Mouse (Mus musculus) midbrain, embryonic 14.5 days (tissue): ENCODE results near the gene Csk. TPM values are rescaled to one million over a fixed set of nuclear protein-coding genes. Genes with fewer than 3 reads are reported as not detected.
A peak's percentile ranks its signal among the peaks of the same experiment; 100 is the strongest.

ENCODE experiments used
- ATAC-seq: fragments of 200-750 bp; cut with Nextera tagmentation; 2 replicates; pipeline ENCODE4 v1.8.0; 2017; ENCODE audit warnings: moderate number of reproducible peaks, moderate library complexity; ENCODE audit not compliant: low FRiP score, low TSS enrichment
- DNase-seq: peaks from one replicate; pipeline ENCODE4 v3.0.0-alpha.2; 2015
- H3K27ac ChIP-seq: fragments of 300-500 bp; sonication (generic); replicated peaks from 2 replicates; pipeline ENCODE4 v1.5.1; 2014; ENCODE audit warnings: mild to moderate bottlenecking, low read depth, low read length, moderate library complexity
- H3K27me3 ChIP-seq: fragments of 300-500 bp; sonication (generic); 2 replicates; pipeline ENCODE4 v1.6.1; 2014; ENCODE audit warnings: low read length, control low read depth, mixed read lengths; ENCODE audit not compliant: control insufficient read depth, insufficient read depth
- H3K36me3 ChIP-seq: fragments of 300-500 bp; sonication (generic); 2 replicates; pipeline ENCODE4 v1.6.1; 2014; ENCODE audit warnings: low read length, control low read depth; ENCODE audit not compliant: control insufficient read depth, insufficient read depth
- H3K4me1 ChIP-seq: fragments of 300-500 bp; sonication (generic); 2 replicates; pipeline ENCODE4 v1.6.1; 2014; ENCODE audit warnings: mild to moderate bottlenecking, antibody characterized with exemption, low read length, control low read depth; ENCODE audit not compliant: control insufficient read depth, insufficient read depth
- H3K4me2 ChIP-seq: fragments of 300-500 bp; sonication (generic); 2 replicates; pipeline ENCODE4 v1.6.1; 2014; ENCODE audit warnings: mild to moderate bottlenecking, low read length, moderate library complexity
- H3K4me3 ChIP-seq: fragments of 300-500 bp; sonication (generic); replicated peaks from 2 replicates; pipeline ENCODE4 v1.5.1; 2014; ENCODE audit warnings: low read depth, low read length
- H3K9ac ChIP-seq: fragments of 300-500 bp; sonication (generic); replicated peaks from 2 replicates; pipeline ENCODE4 v1.6.1; 2014; ENCODE audit warnings: mild to moderate bottlenecking, low read length, moderate library complexity
- H3K9me3 ChIP-seq: fragments of 300-500 bp; sonication (generic); 2 replicates; pipeline ENCODE4 v1.6.1; 2016; ENCODE audit warnings: low read length, control low read depth, mixed read lengths; ENCODE audit not compliant: control insufficient read depth
- WGBS: fragments of 180-500 bp; shearing (Covaris S2); extraction: QIAGEN DNeasy Blood & Tissue Kit; methylation state at CpG from one replicate; pipeline ENCODE4 v1.1.7; 2014; 5-methylcytosine and 5-hydroxymethylcytosine counted together
- polyA plus RNA-seq: library from polyadenylated mRNA; unstranded; fragments of >200 nt; fragmentation: Nextera tagmentation; extraction: Ambion mirVana; gene quantifications from 2 replicates; pipeline ENCODE4 v1.2.1, GENCODE M21; 2014

Gene Csk
- 40.0 and 41.9 TPM in 2 replicates for polyA plus RNA-seq

DNA sequence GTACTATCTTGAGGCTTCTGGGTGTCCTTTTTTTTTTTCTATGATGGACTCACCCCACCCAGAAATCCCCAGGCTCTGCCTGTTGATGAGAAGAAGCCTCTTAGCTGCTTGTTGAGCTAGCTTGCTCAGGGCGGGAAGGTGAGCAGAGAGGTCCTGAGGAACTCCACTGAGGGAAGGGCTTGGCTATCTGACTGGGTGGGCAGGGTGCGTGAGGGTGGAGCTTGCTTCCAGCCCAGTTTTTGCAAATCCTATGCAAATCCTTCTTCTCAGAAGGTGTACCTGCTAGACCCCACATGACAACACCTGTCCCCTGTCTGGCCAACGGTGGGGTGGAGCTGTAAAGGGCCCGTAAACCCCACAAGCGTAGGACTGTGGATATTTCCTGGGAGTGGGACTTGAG, at the start of gene Csk:
TSS of gene Csk (minus strand) at position 349 of the 400 bp plus-strand sequence.
- no peak within 1 kb of the TSS for H3K9ac ChIP-seq
- 41% methylated on average over 5 of the region's 5 CpGs for whole genome bisulfite sequencing

DNA sequence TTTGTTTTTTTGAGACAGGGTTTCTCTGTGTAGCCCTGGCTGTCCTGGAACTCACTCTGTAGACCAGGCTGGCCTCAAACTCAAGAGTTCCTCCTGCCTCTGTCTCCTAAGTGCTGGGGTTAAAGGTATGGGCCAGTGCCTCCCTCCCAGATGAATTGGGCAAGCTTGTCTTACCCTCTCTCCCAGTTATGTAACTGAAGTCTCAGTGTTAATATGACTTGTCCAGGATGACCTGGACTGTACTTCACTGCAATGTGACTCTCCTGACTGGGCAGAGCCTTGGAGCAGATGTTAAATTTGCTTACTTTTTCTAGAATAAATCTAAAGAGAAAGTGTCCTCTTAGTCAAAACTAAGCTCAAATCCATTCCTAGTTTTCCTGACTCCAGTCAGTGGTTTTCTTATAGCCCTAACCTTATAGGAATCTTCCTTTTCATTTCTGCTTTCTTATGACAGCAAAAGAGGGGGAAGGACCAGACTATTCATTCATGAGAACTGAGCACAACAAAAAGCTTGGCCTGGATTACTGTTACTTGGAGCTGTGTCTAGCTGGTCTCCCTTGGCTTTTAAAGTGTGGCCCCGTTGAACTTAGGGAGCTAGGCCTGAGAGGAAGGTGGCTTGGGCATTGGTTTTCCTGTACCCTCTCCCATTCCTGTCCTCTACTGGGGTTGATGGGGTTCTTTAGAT, 45.2 kb upstream of the Csk start:
- no peak for ATAC-seq
- Histone ChIP-seq H3K36me3 (no peaks in the 10 kb centered on the region), H3K4me3 (no peak overlapping the region), H3K9me3 (no peaks in the 10 kb centered on the region), H3K27ac (no peak overlapping the region), H3K27me3 (peaks cover 17% of the 10 kb centered on the region), H3K4me2 (no peak overlapping the region), H3K4me1 (peaks cover 8% of the 10 kb centered on the region; the same call in 1 of the 2 replicates), H3K9ac (no peak overlapping the region)
- WGBS = 72% methylated on average over 1 of the region's 1 CpGs
- peak; percentile 62 for DNase-seq

More for the DNA sequence above, at the start of gene Csk:
- Histone ChIP-seq H3K4me1 (peaks cover 5% of the 10 kb centered on the region; the same call in 1 of the 2 replicates), H3K9me3 (no peaks in the 10 kb centered on the region), H3K4me3 (no peak within 1 kb of the TSS), H3K4me2 (no peak within 1 kb of the TSS), H3K36me3 (no peaks in the 10 kb centered on the region), H3K27ac (no peak within 1 kb of the TSS), H3K27me3 (0 out of 2 replicates have a peak, but pooled peaks cover 5% of the 10 kb centered on the region)
- ATAC-seq (no peak), DNase-seq (no peak)

DNA sequence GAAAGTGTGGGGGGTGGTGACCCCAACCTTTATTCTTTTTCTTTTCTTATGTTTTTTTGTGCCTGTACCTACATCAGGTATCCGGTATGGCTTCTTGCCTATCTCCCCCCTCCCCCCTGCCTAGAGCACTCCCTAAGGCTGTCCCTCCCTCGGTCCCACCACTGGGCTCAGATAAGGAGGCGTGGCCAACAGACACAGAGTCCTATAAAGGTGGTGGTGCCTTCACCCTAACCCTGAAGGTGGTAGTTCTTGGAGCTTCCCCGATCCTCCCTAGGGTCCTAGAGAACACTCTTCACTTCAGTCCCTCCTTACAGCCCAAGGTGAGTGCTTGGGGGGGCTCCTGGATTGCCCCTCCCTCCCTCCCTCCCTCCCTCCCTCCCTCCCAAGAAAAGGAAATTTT, 43.9 kb upstream of the Csk start:
- Histone ChIP-seq H3K4me1 (peaks cover 8% of the 10 kb centered on the region; the same call in 1 of the 2 replicates), H3K4me3 (no peak overlapping the region), H3K27me3 (peaks cover 17% of the 10 kb centered on the region), H3K27ac (no peak overlapping the region), H3K36me3 (no peaks in the 10 kb centered on the region), H3K4me2 (no peak overlapping the region), H3K9ac (no peak overlapping the region), H3K9me3 (no peaks in the 10 kb centered on the region)
- no peak for DNase-seq
- 19% methylated on average over 4 of the region's 4 CpGs for WGBS
- ATAC-seq = no peak

DNA sequence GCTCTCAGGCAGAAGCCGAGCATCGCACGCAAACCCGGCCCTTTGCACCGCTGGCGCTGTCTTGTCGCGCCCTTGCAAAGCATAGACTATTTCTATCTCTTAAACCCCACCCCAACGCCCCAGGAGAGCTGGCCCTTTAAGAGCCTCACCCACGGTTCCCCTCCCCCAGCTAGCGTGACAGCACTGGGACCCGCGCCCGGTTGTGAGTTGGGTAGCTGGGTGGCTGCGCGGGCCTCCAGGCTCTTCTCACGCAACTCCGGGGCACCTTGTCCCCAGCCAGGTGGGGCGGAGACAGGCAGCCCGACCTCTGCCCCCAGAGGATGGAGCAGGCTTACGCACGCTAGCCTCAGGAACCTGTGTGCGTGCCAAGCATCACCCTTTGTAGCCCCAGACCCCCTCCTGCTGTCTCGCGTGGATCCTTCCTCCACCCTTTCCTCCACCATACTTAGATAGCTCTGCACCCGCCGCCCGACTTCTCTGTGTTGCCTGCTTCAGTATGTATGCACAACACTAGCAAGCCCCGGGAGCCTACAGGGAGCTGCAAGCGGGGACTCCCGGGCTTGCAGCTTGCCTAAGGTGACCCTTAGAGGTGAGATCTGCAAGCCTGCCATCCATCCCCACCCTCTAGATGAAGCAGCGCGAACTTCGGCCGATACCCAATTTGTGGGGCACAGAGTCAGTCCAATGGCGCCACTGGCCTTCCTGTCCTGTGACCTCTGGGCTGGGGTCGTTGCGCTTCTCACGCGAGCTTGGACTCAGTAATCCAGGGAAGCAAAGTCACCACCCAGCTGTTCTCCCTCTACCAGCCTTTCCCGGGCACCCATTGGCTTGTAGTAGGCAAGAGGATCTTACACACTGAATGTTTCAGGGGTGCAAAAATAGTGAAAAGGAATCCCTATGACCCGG, 43.2 kb upstream of the Csk start:
- peaks cover 17% of the 10 kb centered on the region for H3K27me3 ChIP-seq
- H3K27ac ChIP-seq = peak overlapping the region; percentile 60; the same call in 1 of the 2 replicates
- peak overlapping the region; percentile 86 for H3K4me2 ChIP-seq
- no peaks in the 10 kb centered on the region for H3K36me3 ChIP-seq
- DNase-seq (peak; percentile 77), ATAC-seq (peak; percentile 34; the same call in 1 of the 2 replicates)
- H3K4me3 ChIP-seq = peak overlapping the region; percentile 45
- peak overlapping the region; percentile 58 for H3K9ac ChIP-seq
- H3K4me1 ChIP-seq = peaks cover 8% of the 10 kb centered on the region; the same call in 1 of the 2 replicates
- WGBS = under 1% methylated on average over 42 of the region's 42 CpGs
- H3K9me3 ChIP-seq = no peaks in the 10 kb centered on the region

DNA sequence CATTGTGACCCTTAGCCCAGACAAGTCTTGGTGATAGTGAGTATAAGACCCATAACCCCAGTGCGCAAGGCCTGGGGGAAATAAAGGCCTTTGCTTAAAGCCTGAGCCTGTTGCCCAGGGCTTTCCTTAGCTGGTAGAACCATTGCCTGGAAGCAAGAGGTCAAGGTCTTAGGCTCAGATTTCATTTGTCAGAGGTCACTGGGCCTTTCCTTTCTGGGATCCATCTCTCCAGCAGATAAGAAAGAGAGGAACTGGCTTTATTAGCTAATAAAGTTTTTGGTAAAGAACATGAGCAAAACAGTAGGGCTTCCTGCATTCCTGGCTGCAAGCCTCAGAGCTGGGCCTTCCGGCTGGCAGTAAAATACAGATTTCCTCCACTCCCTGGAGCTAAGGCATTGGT, 40.7 kb upstream of the Csk start:
- H3K27ac ChIP-seq = no peak overlapping the region
- DNase-seq (no peak), ATAC-seq (no peak)
- H3K27me3 ChIP-seq = peaks cover 17% of the 10 kb centered on the region
- no peak overlapping the region for H3K4me2 ChIP-seq
- peaks cover 8% of the 10 kb centered on the region; the same call in 1 of the 2 replicates for H3K4me1 ChIP-seq
- no peaks in the 10 kb centered on the region for H3K36me3 ChIP-seq
- WGBS = 96% methylated on average over 2 of the region's 2 CpGs
- H3K9ac ChIP-seq = no peak overlapping the region
- H3K9me3 ChIP-seq = no peaks in the 10 kb centered on the region
- no peak overlapping the region for H3K4me3 ChIP-seq

DNA sequence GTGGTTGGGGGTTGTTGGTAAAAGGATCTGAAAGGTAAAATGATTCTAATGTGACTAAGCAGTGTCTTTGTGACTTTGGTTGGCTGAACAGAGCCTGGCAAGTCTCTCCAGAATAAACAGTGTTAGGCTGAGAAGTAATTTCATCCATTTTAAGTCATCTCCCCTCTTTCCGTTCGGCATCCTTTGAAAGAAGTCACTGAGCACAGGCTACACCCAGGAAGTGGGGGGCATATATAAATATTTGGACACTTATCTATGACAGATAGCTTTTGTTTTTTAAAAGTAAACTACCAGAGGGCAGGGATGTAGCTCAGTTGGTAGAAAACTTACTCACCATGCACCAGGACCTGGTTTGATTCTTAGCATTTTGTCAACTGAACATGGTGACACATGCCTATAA, 35.2 kb upstream of the Csk start:
- no peak overlapping the region for H3K4me3 ChIP-seq
- no peak overlapping the region for H3K4me2 ChIP-seq
- DNase-seq = no peak
- H3K36me3 ChIP-seq = no peaks in the 10 kb centered on the region
- H3K27me3 ChIP-seq = no peaks in the 10 kb centered on the region
- no peak overlapping the region for H3K27ac ChIP-seq
- 89% methylated on average over 2 of the region's 2 CpGs for WGBS
- ATAC-seq = no peak
- no peaks in the 10 kb centered on the region for H3K4me1 ChIP-seq
- H3K9ac ChIP-seq = no peak overlapping the region
- no peaks in the 10 kb centered on the region for H3K9me3 ChIP-seq

DNA sequence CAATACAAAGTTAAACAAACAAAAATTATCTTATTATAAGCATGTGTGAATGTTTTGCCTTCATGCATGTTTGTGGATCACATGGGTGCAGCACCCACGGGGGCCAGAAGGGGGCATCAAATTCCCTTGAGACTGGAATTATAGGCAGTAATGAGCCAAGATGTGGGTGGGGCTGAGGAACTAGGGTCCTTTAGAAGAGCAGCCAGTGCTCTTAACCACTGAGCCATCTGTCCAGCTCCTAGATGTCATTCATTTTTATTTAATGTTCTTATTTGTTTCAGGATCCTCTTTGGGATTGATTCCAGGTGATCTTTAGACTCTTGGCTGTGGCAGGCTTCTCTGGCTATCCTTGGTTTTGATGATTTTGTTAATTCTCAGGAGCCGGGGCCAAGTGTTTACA, 34.7 kb upstream of the Csk start:
- Histone ChIP-seq H3K27ac (no peak overlapping the region), H3K4me1 (no peaks in the 10 kb centered on the region), H3K4me3 (no peak overlapping the region), H3K9ac (no peak overlapping the region), H3K27me3 (no peaks in the 10 kb centered on the region), H3K9me3 (no peaks in the 10 kb centered on the region), H3K36me3 (no peaks in the 10 kb centered on the region), H3K4me2 (no peak overlapping the region)
- ATAC-seq (no peak), DNase-seq (no peak)
- 58% methylated on average over 2 of the region's 2 CpGs for WGBS

DNA sequence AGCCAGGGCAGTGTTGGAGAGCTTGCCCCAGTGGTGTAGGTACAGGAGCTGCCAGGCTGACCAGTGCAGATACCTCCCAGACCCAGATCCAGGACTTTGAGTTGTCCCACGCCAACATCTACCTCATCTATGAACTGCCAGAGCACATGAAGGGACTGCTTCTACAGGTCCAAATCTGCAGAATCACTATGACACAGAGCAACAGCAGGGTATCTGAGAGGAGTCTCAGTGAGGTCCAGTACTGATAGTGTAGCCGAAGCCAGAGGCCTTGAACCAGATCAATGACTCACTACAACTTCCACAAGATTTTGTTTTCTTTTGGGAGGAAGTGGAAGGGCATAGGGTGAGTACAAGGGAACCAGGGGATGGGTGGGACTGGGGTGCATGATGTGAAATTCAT, 34.3 kb upstream of the Csk start, which contains the start of gene Cyp1a1:
TSS of gene Cyp1a1 (plus strand) at position 178 of the 400 bp plus-strand sequence.
- Histone ChIP-seq H3K4me3 (no peak within 1 kb of the TSS), H3K4me1 (no peaks in the 10 kb centered on the region), H3K36me3 (no peaks in the 10 kb centered on the region), H3K27me3 (no peaks in the 10 kb centered on the region), H3K9ac (no peak within 1 kb of the TSS), H3K4me2 (no peak within 1 kb of the TSS), H3K9me3 (no peaks in the 10 kb centered on the region), H3K27ac (no peak within 1 kb of the TSS)
- no peak for DNase-seq
- no peak for ATAC-seq
- 82% methylated on average over 2 of the region's 2 CpGs for WGBS
